Mouse (Mus musculus) heart, embryonic 11.5 days (tissue): ENCODE results near the gene Slc6a9. TPM values are rescaled to one million over a fixed set of nuclear protein-coding genes. Genes with fewer than 3 reads are reported as not detected.

ENCODE experiments used
- ATAC-seq: fragments of 200-750 bp; cut with Nextera tagmentation; replicated peaks from 2 replicates; pipeline ENCODE4 v1.8.0; 2017; ENCODE audit warnings: moderate library complexity; ENCODE audit not compliant: insufficient number of reproducible peaks, low FRiP score, low TSS enrichment
- H3K27ac ChIP-seq: fragments of 300-500 bp; sonication (generic); 2 replicates; pipeline ENCODE4 v1.5.1; 2014; ENCODE audit warnings: mild to moderate bottlenecking, low read depth, low read length
- H3K27me3 ChIP-seq: fragments of 300-500 bp; sonication (generic); 2 replicates; pipeline ENCODE4 v1.6.1; 2014; ENCODE audit warnings: mild to moderate bottlenecking, low read length, mixed read lengths; ENCODE audit not compliant: control insufficient read depth, insufficient read depth
- H3K36me3 ChIP-seq: fragments of 300-500 bp; sonication (generic); 2 replicates; pipeline ENCODE4 v1.6.1; 2014; ENCODE audit warnings: mild to moderate bottlenecking, low read length, moderate library complexity, mixed read lengths; ENCODE audit not compliant: control insufficient read depth, insufficient read depth
- H3K4me1 ChIP-seq: fragments of 300-500 bp; sonication (generic); 2 replicates; pipeline ENCODE4 v1.6.1; 2014; ENCODE audit warnings: low read length; ENCODE audit not compliant: control insufficient read depth, insufficient read depth
- H3K4me2 ChIP-seq: fragments of 300-500 bp; sonication (generic); 2 replicates; pipeline ENCODE4 v1.6.1; 2014; ENCODE audit warnings: mild to moderate bottlenecking, moderate library complexity
- H3K4me3 ChIP-seq: fragments of 300-500 bp; sonication (generic); 2 replicates; pipeline ENCODE4 v1.5.1; 2014; ENCODE audit warnings: low read depth, low read length
- H3K9ac ChIP-seq: fragments of 300-500 bp; sonication (generic); 2 replicates; pipeline ENCODE4 v1.6.1; 2014; ENCODE audit warnings: mild to moderate bottlenecking, low read depth, low read length, moderate library complexity
- H3K9me3 ChIP-seq: fragments of 300-500 bp; sonication (generic); replicated peaks from 2 replicates; pipeline ENCODE4 v1.6.1; 2016; ENCODE audit warnings: low read length; ENCODE audit not compliant: control insufficient read depth
- WGBS: fragments of 180-500 bp; shearing (Covaris S2); extraction: QIAGEN DNeasy Blood & Tissue Kit; methylation state at CpG from one replicate; pipeline ENCODE4 v1.1.7; 2014; ENCODE audit not compliant: insufficient replicate concordance; 5-methylcytosine and 5-hydroxymethylcytosine counted together
- polyA plus RNA-seq: library from polyadenylated mRNA; unstranded; fragments of >200 nt; fragmentation: Nextera tagmentation; extraction: Ambion mirVana; gene quantifications from 2 replicates; pipeline ENCODE4 v1.2.1, GENCODE M21; 2014

The Slc6a9 gene
- polyA plus RNA-seq, 1 experiment from 2014 or later, result 15.2 TPM

DNA sequence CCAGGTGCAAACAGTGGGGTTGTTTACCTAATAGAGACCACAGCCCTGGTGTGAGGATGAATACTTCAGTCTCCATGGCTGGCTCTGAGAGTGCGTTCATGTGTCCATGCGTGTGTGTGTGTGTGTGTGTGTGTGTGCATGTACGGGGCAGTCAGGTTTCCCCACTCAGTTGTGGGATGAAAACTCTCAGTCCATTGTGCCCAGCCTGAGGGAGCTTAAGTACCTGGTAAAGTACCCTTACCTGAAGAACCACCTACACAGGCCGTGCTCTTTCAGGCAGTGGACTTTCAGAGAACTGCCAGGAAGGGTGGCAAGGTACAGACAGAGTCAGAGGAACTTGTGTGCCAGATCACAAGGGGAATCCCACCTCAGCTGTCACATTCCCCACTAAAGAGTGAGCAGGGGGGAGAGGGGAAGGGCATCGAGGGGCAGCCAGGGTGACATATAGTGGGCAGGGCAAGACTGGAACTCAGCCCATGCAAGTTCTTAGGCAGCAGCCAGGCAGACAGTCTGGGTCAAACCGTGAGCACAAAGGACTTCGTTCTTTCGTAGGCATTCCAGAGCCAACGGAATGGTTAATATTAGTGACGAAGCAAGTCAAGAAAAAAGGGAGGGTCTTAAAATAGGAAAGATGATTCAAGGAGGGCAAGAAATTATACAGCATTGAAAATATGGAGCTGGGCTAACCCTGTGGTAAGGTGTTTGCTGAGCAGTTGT is 18.0 kb downstream of the Slc6a9 start:
- Histone ChIP-seq H3K4me2 (no peak overlapping the region), H3K4me3 (no peak overlapping the region), H3K27ac (no peak overlapping the region), H3K9ac (no peak overlapping the region), H3K4me1 (0 out of 2 replicates have a peak, but pooled peaks cover 4% of the 10 kb centered on the region), H3K36me3 (no peaks in the 10 kb centered on the region), H3K27me3 (no peaks in the 10 kb centered on the region; the same call in 1 of the 2 replicates), H3K9me3 (no peaks in the 10 kb centered on the region)
- WGBS, result 86% methylated on average over 10 of the region's 10 CpGs
- ATAC-seq, result no peak

DNA sequence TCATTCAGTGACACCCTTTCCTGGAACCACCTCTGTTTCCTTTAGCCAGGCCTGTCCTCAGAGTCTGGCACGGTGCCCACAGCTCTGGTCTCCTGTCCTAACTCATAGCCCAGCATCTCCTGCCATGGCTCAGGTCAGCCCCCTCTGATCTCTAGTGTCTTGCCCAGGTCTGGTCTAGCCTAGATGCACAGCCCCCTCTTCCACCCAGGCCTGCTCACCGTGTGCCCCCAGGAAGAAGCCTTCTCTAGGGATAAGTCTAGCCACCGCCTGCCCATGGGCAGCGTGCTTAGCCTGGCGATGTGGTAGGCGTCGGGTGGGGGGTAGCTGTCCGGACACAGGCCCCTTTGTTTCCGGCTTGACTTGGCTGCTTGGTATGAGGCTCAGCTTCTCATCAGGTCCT is 20.8 kb downstream of the Slc6a9 start:
- H3K36me3 ChIP-seq, result no peaks in the 10 kb centered on the region
- 77% methylated on average over 9 of the region's 9 CpGs for WGBS
- no peak overlapping the region for H3K4me2 ChIP-seq
- H3K4me3 ChIP-seq, result no peak overlapping the region
- H3K9ac ChIP-seq, result no peak overlapping the region
- H3K4me1 ChIP-seq, result 0 out of 2 replicates have a peak, but pooled peaks cover 4% of the 10 kb centered on the region
- no peak for ATAC-seq
- H3K27ac ChIP-seq, result no peak overlapping the region
- no peaks in the 10 kb centered on the region; the same call in 1 of the 2 replicates for H3K27me3 ChIP-seq
- no peaks in the 10 kb centered on the region for H3K9me3 ChIP-seq

GRCm38 (mm10) chr4:117858794-117859193 is 24.5 kb downstream of the Slc6a9 start:
- no peaks in the 10 kb centered on the region for H3K36me3 ChIP-seq
- ATAC-seq, result no peak
- H3K27ac ChIP-seq, result no peak overlapping the region
- H3K4me2 ChIP-seq, result no peak overlapping the region
- H3K4me1 ChIP-seq, result 0 out of 2 replicates have a peak, but pooled peaks cover 7% of the 10 kb centered on the region
- no peaks in the 10 kb centered on the region; the same call in 1 of the 2 replicates for H3K27me3 ChIP-seq
- H3K4me3 ChIP-seq, result no peak overlapping the region
- no peaks in the 10 kb centered on the region for H3K9me3 ChIP-seq
- H3K9ac ChIP-seq, result no peak overlapping the region
- 66% methylated on average over 3 of the region's 3 CpGs for WGBS

DNA sequence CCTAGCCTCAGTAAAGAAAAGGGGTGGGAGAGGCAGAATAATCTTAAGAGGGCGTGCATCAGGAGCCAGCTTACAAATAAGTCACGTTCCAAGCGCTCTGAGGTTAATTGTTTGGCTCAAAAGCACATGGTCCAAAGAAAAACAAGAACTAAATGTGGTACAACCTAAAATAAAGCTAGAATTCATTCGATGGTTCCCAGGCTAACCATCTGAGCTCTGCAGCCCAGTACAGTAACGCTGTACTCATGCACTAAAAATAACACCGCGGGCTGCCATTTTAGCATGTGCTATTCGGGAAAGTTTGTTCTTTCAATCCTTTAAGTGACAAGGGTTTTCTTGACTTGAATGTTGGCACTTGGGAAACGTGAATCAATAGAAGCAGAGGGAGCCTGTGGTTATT is 26.3 kb downstream of the Slc6a9 start:
- H3K9me3 ChIP-seq, result no peaks in the 10 kb centered on the region
- no peak overlapping the region for H3K4me3 ChIP-seq
- H3K36me3 ChIP-seq, result no peaks in the 10 kb centered on the region
- no peak overlapping the region for H3K27ac ChIP-seq
- 83% methylated on average over 9 of the region's 9 CpGs for WGBS
- no peak for ATAC-seq
- 0 out of 2 replicates have a peak, but pooled peaks cover 3% of the 10 kb centered on the region for H3K4me1 ChIP-seq
- no peaks in the 10 kb centered on the region; the same call in 1 of the 2 replicates for H3K27me3 ChIP-seq
- no peak overlapping the region for H3K9ac ChIP-seq
- no peak overlapping the region for H3K4me2 ChIP-seq

GRCm38 (mm10) chr4:117862823-117863222 is 28.5 kb downstream of the Slc6a9 start:
- H3K9ac ChIP-seq, result no peak overlapping the region
- ATAC-seq, result 0 out of 2 replicates have a peak, but pooled peaks have one; percentile 40
- WGBS, result 39% methylated on average over 4 of the region's 4 CpGs
- H3K4me1 ChIP-seq, result peaks cover 3% of the 10 kb centered on the region; the same call in 1 of the 2 replicates
- H3K36me3 ChIP-seq, result no peaks in the 10 kb centered on the region
- H3K4me2 ChIP-seq, result no peak overlapping the region
- H3K27me3 ChIP-seq, result peaks cover 2% of the 10 kb centered on the region; the same call in 1 of the 2 replicates
- no peak overlapping the region for H3K4me3 ChIP-seq
- no peak overlapping the region for H3K27ac ChIP-seq
- no peaks in the 10 kb centered on the region for H3K9me3 ChIP-seq

DNA sequence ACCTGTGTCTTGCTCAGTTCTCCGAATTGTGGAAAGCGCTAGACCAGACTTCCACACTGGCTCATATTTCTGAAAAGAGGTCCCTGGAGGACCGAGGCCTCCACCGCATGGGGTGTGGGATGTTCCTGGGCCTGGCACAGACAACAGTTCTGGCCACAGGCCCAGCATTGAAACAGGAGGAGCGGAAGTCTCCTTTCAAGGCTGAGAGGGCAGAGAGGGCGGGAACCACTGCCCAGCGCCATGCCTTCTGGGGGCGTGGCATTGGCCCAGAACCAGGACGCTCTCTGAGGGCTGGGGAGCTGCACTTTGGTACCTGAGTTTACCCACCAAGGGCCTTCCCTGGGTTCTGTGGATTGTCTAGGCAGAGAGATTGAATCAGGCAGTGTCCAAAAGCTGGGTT is 31.8 kb downstream of the Slc6a9 start:
- WGBS, result 66% methylated on average over 9 of the region's 9 CpGs
- no peaks in the 10 kb centered on the region for H3K36me3 ChIP-seq
- H3K4me2 ChIP-seq, result no peak overlapping the region
- peaks cover 3% of the 10 kb centered on the region; the same call in 1 of the 2 replicates for H3K4me1 ChIP-seq
- H3K27ac ChIP-seq, result no peak overlapping the region
- H3K4me3 ChIP-seq, result no peak overlapping the region
- peaks cover 6% of the 10 kb centered on the region; the same call in 1 of the 2 replicates for H3K27me3 ChIP-seq
- H3K9ac ChIP-seq, result no peak overlapping the region
- no peak for ATAC-seq
- H3K9me3 ChIP-seq, result no peaks in the 10 kb centered on the region

GRCm38 (mm10) chr4:117867000-117867399 is 32.7 kb downstream of the Slc6a9 start:
- 59% methylated on average over 6 of the region's 6 CpGs for WGBS
- no peak for ATAC-seq

DNA sequence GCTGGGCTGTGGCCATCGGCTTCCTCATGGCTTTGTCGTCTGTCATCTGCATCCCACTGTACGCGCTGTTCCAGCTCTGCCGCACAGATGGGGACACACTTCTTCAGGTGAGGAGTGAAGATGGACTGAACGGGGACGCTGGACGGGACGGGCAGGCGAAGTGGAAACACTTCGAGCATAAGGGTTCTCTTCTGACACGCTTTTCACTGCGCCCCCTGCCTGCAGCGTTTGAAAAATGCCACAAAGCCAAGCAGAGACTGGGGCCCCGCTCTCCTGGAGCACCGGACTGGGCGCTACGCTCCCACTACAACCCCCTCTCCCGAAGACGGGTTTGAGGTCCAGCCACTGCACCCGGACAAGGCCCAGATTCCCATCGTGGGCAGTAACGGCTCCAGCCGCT is 33.5 kb downstream of the Slc6a9 start:
- 0 out of 2 replicates have a peak overlapping the region, but pooled peaks have one; percentile 18 for H3K9ac ChIP-seq
- peaks cover 11% of the 10 kb centered on the region for H3K4me1 ChIP-seq

More at GRCm38 (mm10) chr4:117867000-117867399, 32.7 kb downstream of the Slc6a9 start:
- H3K9me3 ChIP-seq, result no peaks in the 10 kb centered on the region
- H3K27ac ChIP-seq, result no peak overlapping the region
- H3K27me3 ChIP-seq, result peaks cover 6% of the 10 kb centered on the region; the same call in 1 of the 2 replicates
- no peak overlapping the region for H3K4me2 ChIP-seq
- peaks cover 3% of the 10 kb centered on the region; the same call in 1 of the 2 replicates for H3K4me1 ChIP-seq
- no peak overlapping the region for H3K9ac ChIP-seq
- H3K36me3 ChIP-seq, result no peaks in the 10 kb centered on the region
- H3K4me3 ChIP-seq, result no peak overlapping the region

More for the DNA sequence above, 33.5 kb downstream of the Slc6a9 start:
- Histone ChIP-seq H3K36me3 (no peaks in the 10 kb centered on the region), H3K4me3 (no peak overlapping the region), H3K27ac (no peak overlapping the region), H3K4me2 (peak overlapping the region; percentile 48), H3K9me3 (no peaks in the 10 kb centered on the region), H3K27me3 (peaks cover 6% of the 10 kb centered on the region; the same call in 1 of the 2 replicates)
- no peak for ATAC-seq
- 17% methylated on average over 24 of the region's 24 CpGs for WGBS
